Mouse (Mus musculus): ENCODE data around the gene Dph2. TPM values are rescaled to one million over a fixed set of nuclear protein-coding genes. Genes with fewer than 3 reads are reported as not detected.

The Dph2 gene
- polyA plus RNA-seq, 1 experiment from 2014 or later: 23.9 TPM

DNA sequence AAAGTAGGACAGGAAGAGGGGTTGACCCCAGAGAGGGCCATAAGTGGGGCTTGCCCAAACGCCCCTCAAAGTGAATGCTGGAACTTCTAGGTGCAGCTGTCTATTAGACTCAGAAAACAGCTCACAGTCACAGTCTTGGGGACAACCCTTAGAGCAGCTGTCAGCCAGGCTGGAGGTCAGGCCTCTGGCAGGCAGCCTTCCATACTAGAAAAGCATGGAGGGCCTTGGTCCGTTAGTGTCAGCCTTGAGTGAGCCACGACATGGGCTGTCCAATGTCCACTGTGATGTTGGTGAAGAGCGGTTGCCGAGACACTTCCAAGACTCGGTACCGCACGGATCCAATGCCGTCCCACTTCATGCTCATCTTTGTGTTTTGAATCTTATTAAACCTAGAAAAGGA, 18.2 kb downstream of the Dph2 start:
- no peak for DNase-seq (ENCODE audit: low spot score, missing footprints)
- Histone ChIP-seq H3K4me3 (ENCODE audit: low read depth, low read length) (no peak overlapping the region), H3K4me2 (no peak overlapping the region), H3K4me1 (ENCODE audit: control insufficient read depth, insufficient read depth, low read length) (peaks cover 6% of the 10 kb centered on the region), H3K9ac (ENCODE audit: low read length) (no peak overlapping the region), H3K27ac (ENCODE audit: low read depth, low read length) (no peak overlapping the region), H3K36me3 (ENCODE audit: control insufficient read depth, insufficient read depth, low read length) (peaks cover 15% of the 10 kb centered on the region), H3K27me3 (ENCODE audit: control insufficient read depth, insufficient read depth, low read length) (no peaks in the 10 kb centered on the region), H3K9me3 (ENCODE audit: control insufficient read depth, low read length) (no peaks in the 10 kb centered on the region)
- 92% methylated on average over 9 of the region's 9 CpGs for WGBS
- no peak for ATAC-seq (ENCODE audit: low FRiP score)

DNA sequence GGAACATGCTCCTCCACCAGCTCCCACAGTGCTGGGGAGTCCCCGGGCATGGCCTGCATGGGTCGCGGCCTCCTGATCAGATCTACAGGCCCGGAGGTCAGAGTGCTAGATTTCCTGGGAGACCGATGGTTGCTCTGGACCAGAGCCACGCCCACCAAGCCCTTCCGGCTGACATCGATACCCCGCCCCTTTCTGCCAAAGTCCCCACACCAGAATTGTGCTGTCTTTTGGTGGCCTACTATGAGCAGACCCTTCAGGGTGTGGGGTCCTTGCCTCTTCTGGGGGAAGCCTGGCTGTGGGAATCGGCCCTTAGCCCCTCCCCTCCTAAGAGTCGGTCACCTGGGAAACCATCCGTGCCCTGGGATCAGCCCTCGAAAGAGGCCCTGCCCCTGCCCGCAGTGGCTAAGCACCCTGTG, 19.4 kb downstream of the Dph2 start, which contains the start of gene Ccdc24:
Ccdc24 (minus strand) TSS at position 87 of the 416 bp plus-strand sequence.
- peak within 1 kb of the TSS; percentile 39 for H3K4me2 ChIP-seq
- H3K9ac ChIP-seq (ENCODE audit: low read length): no peak within 1 kb of the TSS
- ATAC-seq (ENCODE audit: low FRiP score): peak; percentile 53
- no peaks in the 10 kb centered on the region for H3K9me3 ChIP-seq (ENCODE audit: control insufficient read depth, low read length)
- peak within 1 kb of the TSS; percentile 10; the same call in 1 of the 2 replicates for H3K4me3 ChIP-seq (ENCODE audit: low read depth, low read length)
- H3K36me3 ChIP-seq (ENCODE audit: control insufficient read depth, insufficient read depth, low read length): peaks cover 9% of the 10 kb centered on the region
- 4% methylated on average over 14 of the region's 14 CpGs for WGBS
- H3K4me1 ChIP-seq (ENCODE audit: control insufficient read depth, insufficient read depth, low read length): peaks cover 8% of the 10 kb centered on the region
- H3K27me3 ChIP-seq (ENCODE audit: control insufficient read depth, insufficient read depth, low read length): peaks cover 2% of the 10 kb centered on the region; the same call in 1 of the 2 replicates
- DNase-seq (ENCODE audit: low spot score, missing footprints): peak; percentile 90
- H3K27ac ChIP-seq (ENCODE audit: low read depth, low read length): no peak within 1 kb of the TSS

DNA sequence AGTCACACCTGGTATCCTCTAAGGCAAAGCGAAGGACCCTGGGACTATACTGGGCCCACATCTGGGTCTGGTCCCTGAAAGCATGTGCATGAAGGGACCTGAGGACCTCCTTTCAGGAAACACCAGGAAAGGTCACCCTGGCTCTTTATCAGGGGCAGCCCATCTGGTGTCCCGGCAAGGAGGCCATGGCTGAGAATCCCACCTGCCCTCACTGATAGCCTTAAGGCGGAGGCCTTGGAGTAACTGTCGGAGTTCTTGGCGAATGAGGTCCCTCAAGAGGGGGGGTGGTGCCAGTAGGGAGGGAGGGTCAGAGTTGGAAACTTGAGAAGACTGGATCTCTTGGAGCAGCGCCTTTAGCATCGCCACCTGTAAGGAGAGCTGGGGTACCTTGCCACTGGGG, 20.0 kb downstream of the Dph2 start:
- H3K4me2 ChIP-seq: no peak overlapping the region
- peaks cover 3% of the 10 kb centered on the region; the same call in 1 of the 2 replicates for H3K36me3 ChIP-seq (ENCODE audit: control insufficient read depth, insufficient read depth, low read length)
- peaks cover 2% of the 10 kb centered on the region; the same call in 1 of the 2 replicates for H3K27me3 ChIP-seq (ENCODE audit: control insufficient read depth, insufficient read depth, low read length)
- DNase-seq (ENCODE audit: low spot score, missing footprints): peak; percentile 86
- no peaks in the 10 kb centered on the region for H3K9me3 ChIP-seq (ENCODE audit: control insufficient read depth, low read length)
- ATAC-seq (ENCODE audit: low FRiP score): no peak
- H3K4me1 ChIP-seq (ENCODE audit: control insufficient read depth, insufficient read depth, low read length): peaks cover 8% of the 10 kb centered on the region
- no peak overlapping the region for H3K9ac ChIP-seq (ENCODE audit: low read length)
- no peak overlapping the region for H3K4me3 ChIP-seq (ENCODE audit: low read depth, low read length)
- no peak overlapping the region for H3K27ac ChIP-seq (ENCODE audit: low read depth, low read length)
- WGBS: 69% methylated on average over 7 of the region's 7 CpGs

DNA sequence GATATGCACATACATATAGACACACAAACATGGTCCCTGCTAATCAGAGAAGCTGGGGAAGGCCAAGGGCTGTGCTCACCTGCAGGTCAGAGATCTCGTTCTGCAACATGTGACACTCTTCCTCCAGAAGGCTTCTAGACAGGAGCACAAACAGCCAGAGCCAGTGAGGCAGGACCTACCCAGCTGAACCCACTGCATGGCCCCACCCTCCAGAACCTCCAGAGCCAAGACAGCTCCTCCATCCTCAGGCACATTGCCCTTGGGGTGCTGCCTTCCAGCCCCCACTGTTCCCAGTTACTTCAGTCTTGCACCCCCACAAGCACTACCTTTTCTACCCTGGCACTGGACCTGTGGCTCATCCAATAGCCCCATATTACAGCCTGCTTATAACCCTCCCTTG, 21.4 kb downstream of the Dph2 start:
- ATAC-seq (ENCODE audit: low FRiP score) (no peak), DNase-seq (ENCODE audit: low spot score, missing footprints) (no peak)
- H3K36me3 ChIP-seq (ENCODE audit: control insufficient read depth, insufficient read depth, low read length): peaks cover 3% of the 10 kb centered on the region; the same call in 1 of the 2 replicates
- H3K4me3 ChIP-seq (ENCODE audit: low read depth, low read length): no peak overlapping the region
- no peak overlapping the region for H3K4me2 ChIP-seq
- no peak overlapping the region for H3K9ac ChIP-seq (ENCODE audit: low read length)
- H3K27me3 ChIP-seq (ENCODE audit: control insufficient read depth, insufficient read depth, low read length): peaks cover 2% of the 10 kb centered on the region; the same call in 1 of the 2 replicates
- H3K9me3 ChIP-seq (ENCODE audit: control insufficient read depth, low read length): no peaks in the 10 kb centered on the region
- no peak overlapping the region for H3K27ac ChIP-seq (ENCODE audit: low read depth, low read length)
- WGBS: 50% methylated on average over 1 of the region's 1 CpGs
- H3K4me1 ChIP-seq (ENCODE audit: control insufficient read depth, insufficient read depth, low read length): peaks cover 8% of the 10 kb centered on the region

DNA sequence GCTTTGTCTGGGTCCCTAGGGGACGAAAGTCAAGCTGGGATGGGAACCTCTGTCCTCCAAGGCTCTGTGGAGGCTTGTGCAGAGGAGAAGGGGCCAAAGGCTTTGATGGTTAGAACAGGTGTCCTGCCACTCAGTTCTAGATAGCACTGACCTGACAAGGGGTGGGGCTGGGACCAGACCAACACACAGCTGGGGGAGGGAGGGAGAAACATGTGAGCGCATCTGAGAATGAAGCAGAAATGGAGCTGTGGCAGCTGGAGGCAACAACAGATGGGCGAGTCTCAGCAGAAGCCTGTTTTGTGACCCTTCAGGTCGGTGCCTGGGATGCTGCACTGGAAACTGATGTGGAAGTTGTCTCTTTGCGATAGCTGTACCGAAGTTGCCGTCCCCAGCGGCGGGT, 22.5 kb downstream of the Dph2 start:
- H3K36me3 ChIP-seq (ENCODE audit: control insufficient read depth, insufficient read depth, low read length): peaks cover 3% of the 10 kb centered on the region; the same call in 1 of the 2 replicates
- no peak overlapping the region for H3K9ac ChIP-seq (ENCODE audit: low read length)
- peaks cover 8% of the 10 kb centered on the region for H3K4me1 ChIP-seq (ENCODE audit: control insufficient read depth, insufficient read depth, low read length)
- no peak for ATAC-seq (ENCODE audit: low FRiP score)
- H3K27ac ChIP-seq (ENCODE audit: low read depth, low read length): no peak overlapping the region
- no peak overlapping the region for H3K4me2 ChIP-seq
- H3K27me3 ChIP-seq (ENCODE audit: control insufficient read depth, insufficient read depth, low read length): peaks cover 2% of the 10 kb centered on the region; the same call in 1 of the 2 replicates
- no peaks in the 10 kb centered on the region for H3K9me3 ChIP-seq (ENCODE audit: control insufficient read depth, low read length)
- no peak overlapping the region for H3K4me3 ChIP-seq (ENCODE audit: low read depth, low read length)
- DNase-seq (ENCODE audit: low spot score, missing footprints): no peak
- WGBS: 68% methylated on average over 9 of the region's 9 CpGs

DNA sequence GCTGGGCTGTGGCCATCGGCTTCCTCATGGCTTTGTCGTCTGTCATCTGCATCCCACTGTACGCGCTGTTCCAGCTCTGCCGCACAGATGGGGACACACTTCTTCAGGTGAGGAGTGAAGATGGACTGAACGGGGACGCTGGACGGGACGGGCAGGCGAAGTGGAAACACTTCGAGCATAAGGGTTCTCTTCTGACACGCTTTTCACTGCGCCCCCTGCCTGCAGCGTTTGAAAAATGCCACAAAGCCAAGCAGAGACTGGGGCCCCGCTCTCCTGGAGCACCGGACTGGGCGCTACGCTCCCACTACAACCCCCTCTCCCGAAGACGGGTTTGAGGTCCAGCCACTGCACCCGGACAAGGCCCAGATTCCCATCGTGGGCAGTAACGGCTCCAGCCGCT, 24.0 kb downstream of the Dph2 start:
- no peaks in the 10 kb centered on the region for H3K9me3 ChIP-seq (ENCODE audit: control insufficient read depth, low read length)
- DNase-seq (ENCODE audit: low spot score, missing footprints) (peak; percentile 96), ATAC-seq (ENCODE audit: low FRiP score) (0 out of 2 replicates have a peak, but pooled peaks have one; percentile 5)
- no peaks in the 10 kb centered on the region; the same call in 1 of the 2 replicates for H3K36me3 ChIP-seq (ENCODE audit: control insufficient read depth, insufficient read depth, low read length)
- H3K9ac ChIP-seq (ENCODE audit: low read length): no peak overlapping the region
- H3K27ac ChIP-seq (ENCODE audit: low read depth, low read length): no peak overlapping the region
- H3K4me3 ChIP-seq (ENCODE audit: low read depth, low read length): no peak overlapping the region
- WGBS: 14% methylated on average over 24 of the region's 24 CpGs
- H3K4me2 ChIP-seq: no peak overlapping the region; the same call in 1 of the 2 replicates
- peaks cover 2% of the 10 kb centered on the region; the same call in 1 of the 2 replicates for H3K27me3 ChIP-seq (ENCODE audit: control insufficient read depth, insufficient read depth, low read length)
- peaks cover 8% of the 10 kb centered on the region for H3K4me1 ChIP-seq (ENCODE audit: control insufficient read depth, insufficient read depth, low read length)

DNA sequence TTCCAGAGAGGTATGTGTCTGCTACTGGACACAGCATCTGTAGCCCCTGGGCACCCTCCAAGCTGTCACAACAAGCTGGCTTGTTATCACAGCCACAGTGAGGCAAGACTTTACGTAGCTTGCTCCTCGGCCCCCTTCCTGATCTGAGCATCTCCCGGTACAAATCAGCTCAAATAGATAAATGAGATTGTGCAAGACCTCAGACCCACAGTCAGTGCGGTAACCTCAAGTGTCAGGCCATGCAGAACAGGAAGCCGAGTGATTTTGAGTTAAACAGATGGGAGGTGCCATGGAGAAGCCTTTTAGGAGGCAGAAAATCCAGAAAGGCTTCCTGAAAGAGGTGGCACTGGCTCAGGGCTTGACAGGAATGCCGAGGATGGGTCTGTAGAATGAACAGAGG, 24.8 kb downstream of the Dph2 start:
- Histone ChIP-seq H3K4me1 (ENCODE audit: control insufficient read depth, insufficient read depth, low read length) (0 out of 2 replicates have a peak, but pooled peaks cover 2% of the 10 kb centered on the region), H3K36me3 (ENCODE audit: control insufficient read depth, insufficient read depth, low read length) (no peaks in the 10 kb centered on the region; the same call in 1 of the 2 replicates), H3K27me3 (ENCODE audit: control insufficient read depth, insufficient read depth, low read length) (peaks cover 2% of the 10 kb centered on the region; the same call in 1 of the 2 replicates), H3K4me2 (no peak overlapping the region), H3K4me3 (ENCODE audit: low read depth, low read length) (no peak overlapping the region), H3K9me3 (ENCODE audit: control insufficient read depth, low read length) (no peaks in the 10 kb centered on the region), H3K27ac (ENCODE audit: low read depth, low read length) (no peak overlapping the region), H3K9ac (ENCODE audit: low read length) (no peak overlapping the region)
- no peak for DNase-seq (ENCODE audit: low spot score, missing footprints)
- WGBS: 82% methylated on average over 6 of the region's 6 CpGs
- no peak for ATAC-seq (ENCODE audit: low FRiP score)

DNA sequence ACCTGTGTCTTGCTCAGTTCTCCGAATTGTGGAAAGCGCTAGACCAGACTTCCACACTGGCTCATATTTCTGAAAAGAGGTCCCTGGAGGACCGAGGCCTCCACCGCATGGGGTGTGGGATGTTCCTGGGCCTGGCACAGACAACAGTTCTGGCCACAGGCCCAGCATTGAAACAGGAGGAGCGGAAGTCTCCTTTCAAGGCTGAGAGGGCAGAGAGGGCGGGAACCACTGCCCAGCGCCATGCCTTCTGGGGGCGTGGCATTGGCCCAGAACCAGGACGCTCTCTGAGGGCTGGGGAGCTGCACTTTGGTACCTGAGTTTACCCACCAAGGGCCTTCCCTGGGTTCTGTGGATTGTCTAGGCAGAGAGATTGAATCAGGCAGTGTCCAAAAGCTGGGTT, 25.7 kb downstream of the Dph2 start:
- no peak for ATAC-seq (ENCODE audit: low FRiP score)
- H3K4me3 ChIP-seq (ENCODE audit: low read depth, low read length): no peak overlapping the region
- 0 out of 2 replicates have a peak, but pooled peaks cover 2% of the 10 kb centered on the region for H3K4me1 ChIP-seq (ENCODE audit: control insufficient read depth, insufficient read depth, low read length)
- no peak overlapping the region for H3K9ac ChIP-seq (ENCODE audit: low read length)
- H3K36me3 ChIP-seq (ENCODE audit: control insufficient read depth, insufficient read depth, low read length): no peaks in the 10 kb centered on the region
- 66% methylated on average over 9 of the region's 9 CpGs for WGBS
- H3K4me2 ChIP-seq: no peak overlapping the region
- no peak for DNase-seq (ENCODE audit: low spot score, missing footprints)
- peaks cover 2% of the 10 kb centered on the region; the same call in 1 of the 2 replicates for H3K27me3 ChIP-seq (ENCODE audit: control insufficient read depth, insufficient read depth, low read length)
- no peak overlapping the region for H3K27ac ChIP-seq (ENCODE audit: low read depth, low read length)
- no peaks in the 10 kb centered on the region for H3K9me3 ChIP-seq (ENCODE audit: control insufficient read depth, low read length)

DNA sequence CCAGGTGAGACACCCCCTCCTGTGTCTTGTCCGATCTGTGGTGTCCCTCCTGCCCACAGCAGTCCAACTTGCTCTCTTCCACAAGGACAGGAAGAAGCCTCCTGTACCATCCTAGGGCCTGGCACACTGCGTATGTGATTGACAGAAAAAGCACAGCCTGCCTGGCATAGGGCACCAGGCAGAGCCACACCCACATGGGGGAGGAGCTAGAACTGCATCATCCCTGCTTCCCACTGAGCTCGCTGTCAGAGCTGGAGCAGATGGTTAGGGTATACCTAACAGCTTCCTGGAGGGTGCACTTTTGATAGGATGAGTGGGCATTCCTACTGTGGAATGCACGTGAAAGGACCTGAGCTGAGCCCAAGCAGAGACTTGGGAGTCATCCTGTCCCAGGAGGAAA, 29.0 kb downstream of the Dph2 start:
- DNase-seq (ENCODE audit: low spot score, missing footprints): no peak
- Histone ChIP-seq H3K36me3 (ENCODE audit: control insufficient read depth, insufficient read depth, low read length) (no peaks in the 10 kb centered on the region), H3K9ac (ENCODE audit: low read length) (no peak overlapping the region), H3K4me3 (ENCODE audit: low read depth, low read length) (no peak overlapping the region), H3K27me3 (ENCODE audit: control insufficient read depth, insufficient read depth, low read length) (peaks cover 2% of the 10 kb centered on the region; the same call in 1 of the 2 replicates), H3K4me1 (ENCODE audit: control insufficient read depth, insufficient read depth, low read length) (0 out of 2 replicates have a peak, but pooled peaks cover 2% of the 10 kb centered on the region), H3K4me2 (no peak overlapping the region), H3K9me3 (ENCODE audit: control insufficient read depth, low read length) (no peaks in the 10 kb centered on the region), H3K27ac (ENCODE audit: low read depth, low read length) (no peak overlapping the region)
- ATAC-seq (ENCODE audit: low FRiP score): peak; percentile 26; the same call in 1 of the 2 replicates
- WGBS: 30% methylated on average over 4 of the region's 4 CpGs

Data from midbrain, embryonic 11.5 days (tissue).